Mouse (Mus musculus) ovary, adult 10 weeks (tissue): ENCODE results near the gene Rfx5. TPM values are rescaled to one million over a fixed set of nuclear protein-coding genes. Genes with fewer than 3 reads are reported as not detected.

Source experiments
- polyA plus RNA-seq: library from polyadenylated mRNA; stranded (reverse); fragments of 350-450 nt; fragmentation: Illumina TruSeq; extraction: RNeasy Lipid Tissue Mini Kit (QIAGEN cat#74804); gene quantifications from one replicate; pipeline ENCODE4 v1.2.3, GENCODE M21; 2014

Rfx5 gene
- polyA plus RNA-seq: 23.9 TPM

GRCm38 (mm10) chr3:94953764-94954616 lies at the start of gene Rfx5:
Rfx5 (plus strand) TSS chr3:94954075.

DNA sequence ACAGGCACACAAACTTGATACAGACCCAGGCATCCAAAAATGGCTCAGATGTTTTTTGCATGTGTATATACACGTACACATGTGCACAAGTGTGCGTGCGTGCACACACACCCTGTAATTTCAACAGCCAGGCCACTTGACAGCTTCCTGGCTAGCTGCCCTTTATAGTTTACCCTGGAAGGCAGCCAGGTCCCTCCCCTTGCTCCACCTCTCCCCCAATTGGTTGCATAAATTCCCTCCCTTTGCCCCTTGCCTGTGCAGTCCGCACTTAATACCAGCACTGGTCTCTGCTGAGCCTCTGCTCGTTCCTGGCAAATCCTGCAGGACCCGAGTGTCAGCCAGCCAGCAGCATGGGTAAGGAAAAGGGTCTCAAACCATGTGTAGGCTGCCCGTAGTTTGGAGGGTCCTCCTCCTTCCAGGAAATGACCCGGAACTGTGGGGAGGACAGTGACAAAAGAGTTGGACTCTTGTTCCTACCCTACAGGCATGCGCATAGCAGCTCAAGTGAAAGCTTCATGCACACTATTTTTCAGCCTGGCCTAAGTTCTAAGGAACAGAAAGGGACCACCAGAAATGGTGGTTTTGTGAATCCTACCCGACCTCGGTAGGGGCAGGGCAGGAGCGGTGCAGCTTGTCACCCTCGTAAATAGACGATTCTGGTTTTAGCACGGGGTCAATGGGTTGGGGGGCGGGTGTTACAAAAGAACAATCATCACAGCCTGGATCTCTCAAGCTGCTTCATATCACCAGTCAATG lies 20.9 kb upstream of the Rfx5 start, which contains the start of gene Selenbp1:
Selenbp1 (plus strand) TSS at position 248 of the 756 bp plus-strand sequence.

DNA sequence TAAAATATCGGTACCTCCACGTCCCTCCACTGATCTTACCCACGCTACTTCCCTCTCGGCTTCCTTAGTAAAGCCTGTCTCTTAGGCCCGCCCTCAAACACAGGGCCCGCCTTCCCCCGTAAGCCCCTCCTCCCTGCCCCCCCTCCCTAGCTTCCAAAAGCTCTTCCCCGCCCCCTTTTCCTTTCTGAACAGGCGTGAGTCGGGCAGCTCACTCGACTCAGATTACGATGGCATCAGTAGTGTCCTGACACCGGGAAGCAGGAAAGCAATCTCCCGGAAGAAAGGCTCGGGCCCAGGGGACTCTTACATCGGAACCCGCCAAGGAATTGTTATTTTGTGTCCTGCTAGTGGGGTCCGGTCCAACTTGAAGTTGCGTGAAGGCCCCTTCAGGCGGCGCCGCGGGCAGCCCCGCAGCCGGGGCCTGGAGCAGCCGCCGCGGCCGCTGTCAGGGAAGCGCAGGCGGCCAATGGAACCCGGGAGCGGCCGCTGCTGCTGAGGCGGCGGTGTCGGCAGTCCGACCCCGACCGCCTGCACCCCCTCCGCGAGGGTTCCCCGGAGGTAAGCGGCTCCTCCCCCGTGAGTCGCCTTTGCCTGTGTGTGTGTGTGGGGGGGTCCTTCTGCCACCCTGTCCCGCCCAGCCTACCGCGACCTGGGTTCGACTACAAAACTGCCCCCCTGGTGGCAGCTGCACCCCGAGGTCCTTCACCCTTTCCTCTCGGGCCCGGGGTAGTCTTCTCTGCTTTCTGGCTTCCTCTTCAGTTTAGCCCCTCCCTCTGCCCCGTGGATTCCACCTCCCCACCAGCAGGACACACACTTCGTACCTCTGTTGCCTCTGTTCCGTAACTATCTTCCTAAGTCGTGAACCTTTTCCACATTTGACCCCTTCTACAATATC lies 20.9 kb downstream of the Rfx5 start, which contains the start of gene Pi4kb:
Pi4kb (plus strand) TSS at position 204 of the 895 bp plus-strand sequence.

Other genes starting within 250 kb of the Rfx5 start
- gene Cgn, start 167.6 kb upstream of the Rfx5 start, polyA plus RNA-seq: 3.2 TPM
- gene Pogz, start 116.5 kb upstream of the Rfx5 start, polyA plus RNA-seq: 31.5 TPM
- 49.3 TPM for gene Psmb4, start 67.1 kb upstream of the Rfx5 start, polyA plus RNA-seq
- gene Selenbp1, start 21.0 kb upstream of the Rfx5 start, polyA plus RNA-seq: 3.3 TPM
- 6.7 TPM for gene Pi4kb, start 20.7 kb downstream of the Rfx5 start, polyA plus RNA-seq
- 8.8 TPM for gene Zfp687, start 61.4 kb downstream of the Rfx5 start, polyA plus RNA-seq
- gene Psmd4, start 88.5 kb downstream of the Rfx5 start, polyA plus RNA-seq: 9.3 TPM
- gene Pip5k1a, start 152.9 kb downstream of the Rfx5 start, polyA plus RNA-seq: 25.1 TPM
- 16.5 TPM for gene Vps72, start 156.9 kb downstream of the Rfx5 start, polyA plus RNA-seq
- gene Tmod4, start 170.4 kb downstream of the Rfx5 start, polyA plus RNA-seq: not detected
- 21.2 TPM for gene Scnm1, start 179.9 kb downstream of the Rfx5 start, polyA plus RNA-seq
- 1.9 TPM for gene Lysmd1, start 180.0 kb downstream of the Rfx5 start, polyA plus RNA-seq
- not detected for gene Tnfaip8l2, start 188.3 kb downstream of the Rfx5 start, polyA plus RNA-seq
- 0.34 TPM for gene Sema6c, start 206.4 kb downstream of the Rfx5 start, polyA plus RNA-seq